Mouse (Mus musculus) heart, postnatal 36 days (tissue): Measurements from ENCODE around the gene Tsc22d4. TPM values are rescaled to one million over a fixed set of nuclear protein-coding genes. Genes with fewer than 3 reads are reported as not detected.
"Not testable (repeated sequence)": the region's sequence is repeated elsewhere in the genome, so short reads cannot be mapped to it uniquely, and the experiment has no call there.

Source experiments
- DNase-seq, 2 experiments: peaks; one replicate each; pipeline ENCODE4 v3.0.0; 2021 to 2022
- intact Hi-C: fragments of 180-260 bp; cut with DNase I; formaldehyde crosslinking; loops from one replicate; pipeline ENCODE4 v1.15.1; 2025
- total RNA-seq, 2 experiments: library from RNA; stranded (reverse); gene quantifications; 2 replicates each; pipeline ENCODE4 v1.2.3; 2021

Tsc22d4 gene
- total RNA-seq: 100 to 1,000 TPM; 260 to 268 TPM

- DNase-seq: peak; percentile 94 to 95
- intact Hi-C loops: loop anchor here (2.0 kb wide), 1 partner anchor 213 kb away; the partner anchor contains the start of genes Epo and Gnb2
These were observed at the start of gene Tsc22d4 for GRCm38 (mm10) chr5:137745214-137746171. Tsc22d4 (plus strand) TSS chr5:137745730.

GRCm38 (mm10) chr5:137695930-137696329 lies 49.6 kb upstream of the Tsc22d4 start:
- no peak for DNase-seq
- intact Hi-C loops: no loop called here

GRCm38 (mm10) chr5:137699080-137699479 lies 46.5 kb upstream of the Tsc22d4 start:
- intact Hi-C loops: no loop called here
- DNase-seq: no peak

- DNase-seq: no peak
- intact Hi-C loops: no loop called here
These were observed 45.7 kb upstream of the Tsc22d4 start for GRCm38 (mm10) chr5:137699850-137700249.

- DNase-seq: no peak
- intact Hi-C loops: no loop called here
These were observed 40.3 kb upstream of the Tsc22d4 start for GRCm38 (mm10) chr5:137705242-137705641.

GRCm38 (mm10) chr5:137706913-137707633 lies 38.5 kb upstream of the Tsc22d4 start:
- DNase-seq: peak in 1 of 2 experiments; percentile 36
- intact Hi-C loops: no loop called here

- intact Hi-C loops: no loop called here
These were observed 32.1 kb upstream of the Tsc22d4 start for GRCm38 (mm10) chr5:137713454-137713853.

GRCm38 (mm10) chr5:137715685-137716084 lies 29.8 kb upstream of the Tsc22d4 start:
- intact Hi-C loops: no loop called here
- no peak for DNase-seq

More at GRCm38 (mm10) chr5:137713454-137713853, 32.1 kb upstream of the Tsc22d4 start:
- no peak for DNase-seq

- intact Hi-C loops: no loop called here
- no peak for DNase-seq
These were observed 27.3 kb upstream of the Tsc22d4 start for GRCm38 (mm10) chr5:137718020-137718790.

- intact Hi-C loops: no loop called here
- no peak for DNase-seq
These were observed 26.4 kb upstream of the Tsc22d4 start for GRCm38 (mm10) chr5:137719088-137719487.

- intact Hi-C loops: loop anchor here (5.0 kb wide), 1 partner anchor 33 kb away; no protein-coding TSS in a partner anchor
These were observed 24.9 kb upstream of the Tsc22d4 start for GRCm38 (mm10) chr5:137720558-137721164.

GRCm38 (mm10) chr5:137723840-137724239 lies 21.7 kb upstream of the Tsc22d4 start:
- DNase-seq: no peak
- intact Hi-C loops: loop anchor here (5.0 kb wide), 1 partner anchor 37 kb away; no protein-coding TSS in a partner anchor

More at GRCm38 (mm10) chr5:137720558-137721164, 24.9 kb upstream of the Tsc22d4 start:
- not testable (repeated sequence) for DNase-seq

- intact Hi-C loops: no loop called here
- no peak for DNase-seq
These were observed 18.8 kb upstream of the Tsc22d4 start for GRCm38 (mm10) chr5:137726767-137727166.

GRCm38 (mm10) chr5:137733638-137734288 lies 11.8 kb upstream of the Tsc22d4 start:
- no peak for DNase-seq
- intact Hi-C loops: no loop called here

GRCm38 (mm10) chr5:137734289-137735061 lies 11.1 kb upstream of the Tsc22d4 start:
- intact Hi-C loops: no loop called here
- DNase-seq: no peak

- DNase-seq: no peak
- intact Hi-C loops: no loop called here
These were observed 8.1 kb upstream of the Tsc22d4 start for GRCm38 (mm10) chr5:137737400-137737940.

GRCm38 (mm10) chr5:137738516-137738915 lies 7.0 kb upstream of the Tsc22d4 start:
- no peak for DNase-seq
- intact Hi-C loops: no loop called here

- DNase-seq: no peak
- intact Hi-C loops: no loop called here
These were observed 6.1 kb upstream of the Tsc22d4 start for GRCm38 (mm10) chr5:137739471-137739870.
